Mouse (Mus musculus) adrenal gland, adult (tissue): ENCODE measurements around the gene Sele.
A peak's percentile ranks its signal among the peaks of the same experiment; 100 is the strongest.
"Not testable (repeated sequence)": the region's sequence is repeated elsewhere in the genome, so short reads cannot be mapped to it uniquely, and the experiment has no call there.

Experiments used
- DNase-seq, 2 experiments: peaks; one replicate each; pipeline ENCODE4 v3.0.0; 2022 to 2023; ENCODE audit warnings: low spot score in 1 of 2; ENCODE audit not compliant: inconsistent age in 2 of 2

The Sele gene

GRCm38 (mm10) chr1:164047934-164048333, at the start of gene Sele:
TSS of gene Sele (plus strand) at chr1:164048234.
- no peak for DNase-seq

- DNase-seq = no peak
Observed at GRCm38 (mm10) chr1:164001831-164002452, 46.1 kb upstream of the Sele start.

GRCm38 (mm10) chr1:164004311-164004710, 43.7 kb upstream of the Sele start:
- DNase-seq = no peak

- DNase-seq = peak in 1 of 2 experiments; percentile 59
Observed at GRCm38 (mm10) chr1:164009235-164009634, 38.8 kb upstream of the Sele start.

GRCm38 (mm10) chr1:164014616-164015015, 33.4 kb upstream of the Sele start:
- no peak for DNase-seq

- DNase-seq = no peak
Observed at GRCm38 (mm10) chr1:164018221-164018896, 29.7 kb upstream of the Sele start.

GRCm38 (mm10) chr1:164019789-164020188, 28.2 kb upstream of the Sele start:
- no peak for DNase-seq

- not testable (repeated sequence) for DNase-seq
Observed at GRCm38 (mm10) chr1:164020746-164021145, 27.3 kb upstream of the Sele start.

GRCm38 (mm10) chr1:164022106-164022505, 25.9 kb upstream of the Sele start:
- DNase-seq = not testable (repeated sequence)

- DNase-seq = no peak
Observed at GRCm38 (mm10) chr1:164025685-164026084, 22.3 kb upstream of the Sele start.

- peak in 1 of 2 experiments; percentile 46 for DNase-seq
Observed at GRCm38 (mm10) chr1:164027416-164027815, 20.6 kb upstream of the Sele start.

- no peak for DNase-seq
Observed at GRCm38 (mm10) chr1:164040385-164041135, 7.5 kb upstream of the Sele start.

- DNase-seq = peak; percentile 28 to 69
Observed at GRCm38 (mm10) chr1:164043549-164043948, 4.5 kb upstream of the Sele start.

GRCm38 (mm10) chr1:164053561-164053960, 5.5 kb downstream of the Sele start:
- peak in 1 of 2 experiments; percentile 28 for DNase-seq

- DNase-seq = peak in 1 of 2 experiments; percentile 60
Observed at GRCm38 (mm10) chr1:164054800-164055199, 6.8 kb downstream of the Sele start.

- no peak for DNase-seq
Observed at GRCm38 (mm10) chr1:164060071-164060470, 12.0 kb downstream of the Sele start.

GRCm38 (mm10) chr1:164061278-164061677, 13.2 kb downstream of the Sele start:
- peak in 1 of 2 experiments; percentile 73 for DNase-seq

GRCm38 (mm10) chr1:164061925-164062324, 13.9 kb downstream of the Sele start, which contains the start of gene Sell:
TSS of gene Sell (plus strand) at chr1:164061982.
- no peak for DNase-seq

GRCm38 (mm10) chr1:164062856-164063255, 14.8 kb downstream of the Sele start:
- no peak for DNase-seq

- no peak for DNase-seq
Observed at GRCm38 (mm10) chr1:164063745-164064144, 15.7 kb downstream of the Sele start.

GRCm38 (mm10) chr1:164069261-164069660, 21.2 kb downstream of the Sele start:
- DNase-seq = no peak

GRCm38 (mm10) chr1:164070461-164070860, 22.4 kb downstream of the Sele start:
- DNase-seq = no peak
